Mouse (Mus musculus): Measurements from ENCODE around the gene Jdp2.

The Jdp2 gene

GRCm38 (mm10) chr12:85686466-85687216 is 87.8 kb downstream of the Jdp2 start, which contains the start of gene Batf:
TSS of gene Batf (plus strand) at chr12:85686669.
- in situ Hi-C loops (cut with MseI, MboI) = no loop called here

- in situ Hi-C loops (cut with MseI, MboI) = no loop called here
Observed at GRCm38 (mm10) chr12:85687217-85687533, 88.3 kb downstream of the Jdp2 start.

GRCm38 (mm10) chr12:85687846-85688245 is 89.0 kb downstream of the Jdp2 start:
- in situ Hi-C loops (cut with MseI, MboI) = no loop called here

All from mouse trophoblast stem cell (cell line).